Mouse (Mus musculus): ENCODE results near the gene Utp4. TPM values are rescaled to one million over a fixed set of nuclear protein-coding genes. Genes with fewer than 3 reads are reported as not detected.

The Utp4 gene
- total RNA-seq, 2 experiments from 2014 or later = 18.1 to 21.7 TPM

GRCm38 (mm10) chr8:106937081-106937800 is 43.8 kb downstream of the Utp4 start:
- no peak for DNase-seq

DNA sequence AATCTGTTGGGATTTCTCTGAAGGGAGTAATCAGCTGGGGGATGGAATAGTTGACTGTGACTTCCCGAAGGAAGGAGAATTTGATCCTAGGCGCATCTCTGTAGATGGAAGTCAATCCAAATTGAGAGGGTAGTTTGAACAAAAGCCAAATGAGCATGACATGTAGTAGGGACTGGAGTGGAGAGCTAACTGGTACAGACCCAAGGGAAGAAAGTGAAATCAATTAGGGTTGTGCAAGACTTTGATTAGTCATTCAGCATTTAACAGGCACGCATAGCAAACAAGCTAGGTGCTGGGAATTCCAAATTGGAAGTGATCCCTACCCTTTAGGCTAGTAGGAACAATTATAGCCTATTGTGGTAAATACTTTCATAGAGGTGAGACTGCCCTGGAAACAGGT is 48.4 kb downstream of the Utp4 start:
- DNase-seq = no peak

- no peak for DNase-seq
These were observed 50.5 kb downstream of the Utp4 start for GRCm38 (mm10) chr8:106943874-106944418.

DNA sequence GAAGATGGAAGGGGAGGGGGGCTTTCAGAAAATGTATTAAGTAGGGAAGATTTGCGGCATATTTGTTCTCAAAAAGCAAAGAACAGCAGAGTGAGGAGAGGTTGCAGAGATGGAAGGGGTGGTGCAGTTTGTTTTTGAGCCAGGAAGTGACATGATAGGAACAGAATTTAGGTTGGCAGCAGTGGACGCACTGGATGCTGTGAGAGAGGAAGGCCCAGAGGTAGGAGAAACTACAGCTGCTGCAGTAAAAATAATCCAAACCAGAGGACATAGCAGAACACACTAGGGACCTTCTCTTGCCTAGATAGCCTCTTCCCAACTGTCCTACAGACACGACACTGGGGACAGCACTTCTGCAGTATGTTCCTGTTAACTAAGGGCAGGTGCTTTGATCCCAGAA is 51.3 kb downstream of the Utp4 start:
- peak; percentile 15 for DNase-seq

GRCm38 (mm10) chr8:106948678-106949243 is 55.3 kb downstream of the Utp4 start:
- DNase-seq = no peak

- no peak for DNase-seq
These were observed 58.3 kb downstream of the Utp4 start for GRCm38 (mm10) chr8:106951707-106952106.

DNA sequence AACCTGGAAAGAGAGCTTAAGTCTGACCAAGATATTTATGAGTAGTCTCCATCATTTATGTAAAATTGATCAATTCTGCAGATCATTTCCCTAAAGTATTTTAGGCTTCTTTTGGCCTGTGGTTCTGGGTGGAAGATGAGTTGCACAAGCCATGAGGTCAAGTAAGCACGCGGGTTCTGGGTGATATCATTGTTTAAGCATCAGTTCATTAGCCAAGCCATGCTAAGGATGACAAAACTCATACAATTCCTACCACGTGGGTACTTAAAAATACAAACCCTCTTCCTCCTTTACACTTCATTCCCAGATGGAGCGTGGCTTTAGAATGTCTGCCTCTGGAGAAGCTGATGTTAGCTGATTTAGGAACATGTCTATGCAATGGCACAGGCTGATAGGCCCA is 60.1 kb downstream of the Utp4 start:
- DNase-seq = no peak

- DNase-seq = no peak
These were observed 63.6 kb downstream of the Utp4 start for GRCm38 (mm10) chr8:106957086-106957485.

DNA sequence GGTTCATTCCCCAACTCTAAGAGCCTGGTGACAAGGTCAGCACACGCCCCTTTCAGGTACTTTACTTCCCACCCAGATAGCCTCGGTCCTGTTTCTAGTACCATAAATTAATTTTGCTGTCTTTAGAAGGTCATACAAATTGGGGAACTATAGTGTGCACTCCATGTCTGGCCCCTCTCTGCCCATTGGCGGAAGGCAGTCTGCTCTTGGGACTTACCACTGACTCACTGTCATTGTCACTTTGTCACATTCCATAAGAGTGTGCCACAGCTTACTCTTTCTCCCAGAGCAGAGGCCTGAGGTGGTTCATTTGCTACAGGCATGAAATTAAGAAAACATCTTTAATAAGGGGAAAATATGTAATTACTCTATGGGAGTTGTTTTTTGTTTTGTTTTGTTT is 64.8 kb downstream of the Utp4 start:
- no peak for DNase-seq

DNA sequence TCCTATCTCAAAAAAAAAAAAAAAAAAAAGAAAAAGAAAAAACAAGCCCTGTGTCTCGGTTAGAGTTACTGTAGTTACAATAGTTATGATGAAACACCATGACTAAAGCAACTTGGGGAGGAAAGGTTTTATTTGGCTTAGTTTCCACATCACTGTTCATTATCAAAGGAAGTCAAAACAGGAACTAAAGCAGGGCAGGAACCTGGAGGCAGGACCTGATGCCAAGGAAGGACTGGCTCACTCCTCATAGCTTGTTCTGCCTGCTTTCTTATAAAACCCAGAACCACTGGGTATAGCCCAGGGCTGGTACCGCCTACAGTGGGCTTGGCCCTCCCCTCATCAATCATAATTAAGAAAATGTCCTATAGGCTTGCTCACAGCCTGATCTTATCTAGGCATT is 66.2 kb downstream of the Utp4 start:
- no peak for DNase-seq

DNA sequence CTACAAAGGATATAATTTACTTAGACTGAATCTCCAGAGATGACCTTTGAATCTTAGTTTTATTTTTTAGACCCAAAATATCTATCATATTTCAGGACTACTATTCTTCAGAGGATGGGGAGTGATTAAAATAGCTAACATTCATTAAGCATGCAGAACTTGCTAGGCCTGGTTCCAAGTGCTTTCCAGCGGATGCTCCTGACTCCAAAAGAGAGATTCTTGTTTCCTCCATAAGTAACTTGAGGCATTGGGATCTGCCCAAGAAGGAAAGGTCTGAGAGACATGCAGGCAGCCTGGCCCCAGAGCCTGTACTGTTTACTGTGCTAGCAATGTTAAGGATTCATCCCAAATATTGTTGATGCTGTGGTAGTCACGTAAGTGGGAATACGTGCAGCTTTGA is 68.9 kb downstream of the Utp4 start:
- no peak for DNase-seq

- no peak for DNase-seq
These were observed 69.9 kb downstream of the Utp4 start for GRCm38 (mm10) chr8:106963365-106963764.

GRCm38 (mm10) chr8:106964573-106964972 is 71.1 kb downstream of the Utp4 start:
- no peak for DNase-seq

DNA sequence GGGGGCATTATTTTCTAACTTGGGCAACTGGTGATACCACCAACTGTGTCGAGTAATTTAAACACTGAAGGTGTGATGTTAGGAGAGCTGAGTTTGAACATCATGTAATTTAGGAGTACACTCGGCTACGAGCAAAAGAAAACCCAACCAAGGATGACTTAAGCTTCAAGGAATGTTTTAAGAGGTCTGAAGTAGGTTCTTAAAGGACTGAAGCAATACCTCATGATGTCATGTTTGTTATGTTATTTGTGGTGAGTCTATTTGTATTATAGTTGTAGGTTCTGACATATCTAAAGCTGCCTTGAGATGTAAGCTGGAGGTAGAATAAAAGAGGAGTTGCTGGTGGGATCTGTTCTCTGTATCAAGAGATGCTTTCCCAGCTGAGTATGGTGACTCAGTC is 76.5 kb downstream of the Utp4 start:
- DNase-seq = no peak

DNA sequence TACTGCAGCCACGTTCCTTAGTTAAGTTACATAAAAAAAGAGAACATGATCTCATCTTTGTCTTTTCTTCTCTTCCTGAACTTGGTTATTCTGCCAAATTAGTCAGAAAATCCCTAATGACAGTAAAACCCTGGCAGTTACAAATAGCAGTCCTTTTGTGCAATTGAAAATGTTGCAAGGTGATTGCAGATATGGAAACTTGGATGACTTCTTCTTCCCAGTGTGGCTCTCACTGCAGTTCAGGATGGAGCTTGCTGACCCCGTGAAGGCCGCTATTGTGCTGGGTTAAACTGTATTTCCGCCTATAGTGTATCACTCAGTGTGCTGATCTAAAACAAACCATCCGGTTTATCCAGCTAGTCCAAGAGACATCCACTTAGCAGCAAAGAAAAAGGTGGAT is 78.5 kb downstream of the Utp4 start:
- no peak for DNase-seq

Other genes with a start within 250 kb of the Utp4 start
- 1 to 10 TPM; 8.6 to 9.8 TPM for gene Tango6, start 210.6 kb upstream of the Utp4 start, total RNA-seq (2021)
- 1 to 10 TPM; 2.1 to 3.4 TPM for gene Has3, start 23.4 kb upstream of the Utp4 start, total RNA-seq (2021)
- gene Sntb2, start 42.1 kb downstream of the Utp4 start, total RNA-seq (2021) = 10 to 100 TPM; 18.5 to 22.0 TPM
- gene Vps4a, start 137.6 kb downstream of the Utp4 start, total RNA-seq (2021) = 10 to 100 TPM; 48.1 to 50.4 TPM
- gene Pdf, start 155.0 kb downstream of the Utp4 start, total RNA-seq (2021) = 10 to 100 TPM; 29.0 to 35.5 TPM
- gene Cog8, start 163.1 kb downstream of the Utp4 start, total RNA-seq (2021) = 10 to 100 TPM; 15.8 to 17.4 TPM
- gene Nip7, start 163.2 kb downstream of the Utp4 start, total RNA-seq (2021) = 10 to 100 TPM; 34.1 TPM
- gene Tmed6, start 172.0 kb downstream of the Utp4 start, total RNA-seq (2021) = not detected
- 10 to 100 TPM; 15.0 to 22.1 TPM for gene Terf2, start 202.9 kb downstream of the Utp4 start, total RNA-seq (2021)

Measured in gastrocnemius, postnatal 10 days (tissue).